Mouse (Mus musculus): ENCODE data around the gene Fmo1.

The Fmo1 gene

GRCm38 (mm10) chr1:162862328-162862727, 4.1 kb downstream of the Fmo1 start:
- no peak for DNase-seq

GRCm38 (mm10) chr1:162859996-162860605, 6.3 kb downstream of the Fmo1 start:
- DNase-seq: no peak

- DNase-seq: no peak
Measured at GRCm38 (mm10) chr1:162859545-162859976, 6.8 kb downstream of the Fmo1 start.

- no peak for DNase-seq
Measured at GRCm38 (mm10) chr1:162858748-162859130, 7.7 kb downstream of the Fmo1 start.

GRCm38 (mm10) chr1:162857766-162858747, 8.4 kb downstream of the Fmo1 start:
- DNase-seq: no peak

- DNase-seq: no peak
Measured at GRCm38 (mm10) chr1:162853812-162854482, 12.5 kb downstream of the Fmo1 start.

- DNase-seq: no peak
Measured at GRCm38 (mm10) chr1:162847554-162847953, 18.9 kb downstream of the Fmo1 start.

- DNase-seq: no peak
Measured at GRCm38 (mm10) chr1:162840211-162840610, 26.2 kb downstream of the Fmo1 start.

- no peak for DNase-seq
Measured at GRCm38 (mm10) chr1:162838976-162839375, 27.4 kb downstream of the Fmo1 start.

GRCm38 (mm10) chr1:162834342-162834741, 32.1 kb downstream of the Fmo1 start:
- DNase-seq: no peak

GRCm38 (mm10) chr1:162832574-162832953, 33.8 kb downstream of the Fmo1 start:
- no peak for DNase-seq

GRCm38 (mm10) chr1:162831838-162832573, 34.4 kb downstream of the Fmo1 start:
- no peak for DNase-seq

GRCm38 (mm10) chr1:162819280-162819679, 47.1 kb downstream of the Fmo1 start:
- DNase-seq: no peak

GRCm38 (mm10) chr1:162815381-162816127, 50.9 kb downstream of the Fmo1 start:
- DNase-seq: no peak

- DNase-seq: no peak
Measured at GRCm38 (mm10) chr1:162814932-162815331, 51.5 kb downstream of the Fmo1 start.

- no peak for DNase-seq
Measured at GRCm38 (mm10) chr1:162813836-162814156, 52.6 kb downstream of the Fmo1 start, which contains the start of gene Fmo4. Gene Fmo4, minus strand, starts transcription at chr1:162813972.

- no peak for DNase-seq
Measured at GRCm38 (mm10) chr1:162813143-162813835, 53.1 kb downstream of the Fmo1 start.

GRCm38 (mm10) chr1:162808541-162808940, 57.9 kb downstream of the Fmo1 start:
- no peak for DNase-seq

GRCm38 (mm10) chr1:162807441-162807840, 59.0 kb downstream of the Fmo1 start:
- no peak for DNase-seq

GRCm38 (mm10) chr1:162805011-162805410, 61.4 kb downstream of the Fmo1 start:
- DNase-seq: no peak

GRCm38 (mm10) chr1:162796441-162796840, 70.0 kb downstream of the Fmo1 start:
- DNase-seq: no peak
